Mouse (Mus musculus): ENCODE data around the gene Scai. TPM values are rescaled to one million over a fixed set of nuclear protein-coding genes. Genes with fewer than 3 reads are reported as not detected.
A peak's percentile ranks its signal among the peaks of the same experiment; 100 is the strongest.

Scai gene
- polyA plus RNA-seq, 1 experiment: 22.6 TPM

- TF ChIP-seq CTCF (IDR thresholded peaks at IDR 0.05; ENCODE audit: borderline replicate concordance, insufficient read depth, low read length) (no peak), POLR2A (IDR thresholded peaks at IDR 0.05; ENCODE audit: low read depth, low read length) (no peak)
- Histone ChIP-seq H3K27ac (ENCODE audit: insufficient read depth, low read length) (no peak overlapping the region), H3K4me3 (ENCODE audit: insufficient read depth, low read length) (no peak overlapping the region), H3K4me1 (ENCODE audit: control insufficient read depth, insufficient read depth, low read length) (no peaks in the 10 kb centered on the region)
Measured at GRCm38 (mm10) chr2:39097993-39098392, 92.5 kb downstream of the Scai start.

DNA sequence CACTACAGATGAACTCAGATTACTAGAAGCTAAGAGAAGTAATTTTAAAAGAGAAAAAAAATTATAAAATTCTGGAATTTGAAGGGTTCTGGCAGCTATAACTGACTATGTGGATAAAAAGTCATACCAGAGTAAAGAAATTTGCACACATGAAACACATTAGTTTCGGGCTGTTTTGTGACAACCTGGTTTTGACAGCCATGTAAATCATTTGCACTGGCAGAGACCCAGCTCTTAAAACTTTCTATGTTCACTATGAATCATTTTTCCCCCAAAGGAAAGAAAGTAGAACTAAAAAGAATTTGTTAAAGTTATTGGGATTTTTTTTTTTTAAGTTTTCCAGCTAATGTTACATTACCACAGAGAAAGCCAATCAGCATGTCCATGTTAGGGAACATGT lies 98.6 kb downstream of the Scai start:
- H3K4me1 ChIP-seq (ENCODE audit: control insufficient read depth, insufficient read depth, low read length): no peaks in the 10 kb centered on the region
- H3K4me3 ChIP-seq (ENCODE audit: insufficient read depth, low read length): no peak overlapping the region
- H3K27ac ChIP-seq (ENCODE audit: insufficient read depth, low read length): peak overlapping the region; percentile 31
- TF ChIP-seq CTCF (IDR thresholded peaks at IDR 0.05; ENCODE audit: borderline replicate concordance, insufficient read depth, low read length) (no peak), POLR2A (IDR thresholded peaks at IDR 0.05; ENCODE audit: low read depth, low read length) (no peak)

DNA sequence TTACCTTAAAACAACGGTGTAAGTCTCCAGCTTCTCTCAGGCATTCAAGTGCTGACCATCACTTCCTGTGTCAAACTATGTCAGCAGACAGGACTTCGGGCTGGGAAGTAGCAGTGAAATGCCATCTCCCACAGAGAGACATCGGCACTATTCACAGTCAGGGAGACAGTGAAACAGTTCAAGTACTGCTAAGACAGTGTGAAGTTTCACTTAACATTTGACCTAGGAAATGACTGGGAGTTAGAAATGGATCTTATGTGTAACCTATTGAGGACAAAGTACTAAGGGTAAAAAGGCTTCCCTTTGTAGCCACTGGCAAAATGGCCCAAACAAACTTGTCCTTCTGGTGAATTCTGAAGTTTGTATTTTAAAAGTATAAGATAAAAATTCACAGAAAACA lies 107.8 kb downstream of the Scai start:
- H3K4me3 ChIP-seq (ENCODE audit: insufficient read depth, low read length): no peak overlapping the region
- no peaks in the 10 kb centered on the region for H3K4me1 ChIP-seq (ENCODE audit: control insufficient read depth, insufficient read depth, low read length)
- no peak overlapping the region for H3K27ac ChIP-seq (ENCODE audit: insufficient read depth, low read length)
- TF ChIP-seq POLR2A (IDR thresholded peaks at IDR 0.05; ENCODE audit: low read depth, low read length) (no peak), CTCF (IDR thresholded peaks at IDR 0.05; ENCODE audit: borderline replicate concordance, insufficient read depth, low read length) (no peak)

GRCm38 (mm10) chr2:39070666-39071065 lies 119.9 kb downstream of the Scai start:
- Histone ChIP-seq H3K4me3 (ENCODE audit: insufficient read depth, low read length) (no peak overlapping the region), H3K27ac (ENCODE audit: insufficient read depth, low read length) (no peak overlapping the region), H3K4me1 (ENCODE audit: control insufficient read depth, insufficient read depth, low read length) (peaks cover 2% of the 10 kb centered on the region; the same call in 1 of the 2 replicates)
- TF ChIP-seq POLR2A (IDR thresholded peaks at IDR 0.05; ENCODE audit: low read depth, low read length): no peak
- no peak for TF ChIP-seq CTCF (IDR thresholded peaks at IDR 0.05; ENCODE audit: borderline replicate concordance, insufficient read depth, low read length)

DNA sequence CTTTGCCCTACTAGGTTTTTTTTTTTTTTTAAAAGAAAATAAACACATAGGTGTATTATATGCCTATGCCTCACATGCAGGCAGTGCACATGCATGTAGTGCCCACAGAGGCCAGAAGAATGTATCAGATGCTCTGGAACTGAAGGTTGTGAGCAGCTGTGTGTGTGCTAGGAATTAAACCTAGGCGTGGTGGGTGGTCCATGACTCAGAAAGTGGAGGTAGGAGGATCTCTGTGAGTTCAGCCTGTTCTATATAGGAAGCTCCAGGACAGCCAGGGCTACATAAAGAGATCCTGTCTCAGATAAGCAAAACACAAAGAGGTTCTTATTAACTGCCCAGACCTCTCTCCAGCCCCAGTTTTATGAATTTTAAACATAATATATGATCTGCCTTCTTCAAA lies 121.4 kb downstream of the Scai start:
- no peak for TF ChIP-seq POLR2A (IDR thresholded peaks at IDR 0.05; ENCODE audit: low read depth, low read length)
- no peak for TF ChIP-seq CTCF (IDR thresholded peaks at IDR 0.05; ENCODE audit: borderline replicate concordance, insufficient read depth, low read length)

GRCm38 (mm10) chr2:39065400-39065987 lies 125.0 kb downstream of the Scai start, which contains the start of gene Golga1:
Golga1 (minus strand) TSS chr2:39065541.
- peak within 1 kb of the TSS; percentile 78 for H3K4me3 ChIP-seq (ENCODE audit: insufficient read depth, low read length)
- peak within 1 kb of the TSS; percentile 57 for H3K27ac ChIP-seq (ENCODE audit: insufficient read depth, low read length)
- peak; percentile 95 for TF ChIP-seq POLR2A (IDR thresholded peaks at IDR 0.05; ENCODE audit: low read depth, low read length)
- TF ChIP-seq CTCF (IDR thresholded peaks at IDR 0.05; ENCODE audit: borderline replicate concordance, insufficient read depth, low read length): no peak
- peaks cover 2% of the 10 kb centered on the region; the same call in 1 of the 2 replicates for H3K4me1 ChIP-seq (ENCODE audit: control insufficient read depth, insufficient read depth, low read length)

More for the DNA sequence above, 121.4 kb downstream of the Scai start:
- peaks cover 2% of the 10 kb centered on the region; the same call in 1 of the 2 replicates for H3K4me1 ChIP-seq (ENCODE audit: control insufficient read depth, insufficient read depth, low read length)
- no peak overlapping the region for H3K4me3 ChIP-seq (ENCODE audit: insufficient read depth, low read length)
- peak overlapping the region; percentile 6; the same call in 1 of the 2 replicates for H3K27ac ChIP-seq (ENCODE audit: insufficient read depth, low read length)

DNA sequence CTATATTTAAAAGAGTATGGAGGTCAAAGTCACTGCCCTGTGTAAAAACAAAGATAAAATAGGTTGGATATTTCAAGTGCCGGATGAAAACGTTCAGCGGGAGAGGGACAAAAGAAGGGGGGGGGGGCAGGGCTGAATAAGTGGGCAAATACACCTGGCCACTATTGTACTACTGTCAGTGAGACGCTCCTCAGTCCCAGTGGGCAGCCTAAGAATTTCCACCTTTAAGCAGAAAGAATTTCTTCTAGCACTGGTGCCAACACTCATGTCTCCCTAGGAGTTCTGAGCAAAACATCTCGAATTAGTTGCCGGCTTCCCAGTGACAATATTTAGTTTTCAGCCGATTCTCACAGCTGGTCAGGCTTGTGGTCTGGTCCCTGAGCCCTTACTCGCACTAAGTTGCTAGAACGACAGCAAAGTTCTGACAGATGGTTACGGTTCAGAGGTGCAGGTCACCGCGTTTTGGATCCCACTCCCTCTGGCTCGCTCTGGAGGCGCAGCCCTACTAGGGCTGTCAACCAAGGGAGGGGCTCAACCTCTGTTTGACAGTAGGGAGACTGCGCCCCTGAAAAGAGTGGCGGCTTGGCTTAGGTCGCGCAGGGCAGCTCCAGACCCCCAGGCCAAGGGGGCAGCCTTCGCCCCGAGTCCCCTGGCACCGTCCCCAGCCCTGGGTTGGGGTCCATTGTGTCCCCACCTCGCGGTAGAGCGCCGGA lies 125.7 kb downstream of the Scai start:
- peak overlapping the region; percentile 78 for H3K4me3 ChIP-seq (ENCODE audit: insufficient read depth, low read length)
- H3K27ac ChIP-seq (ENCODE audit: insufficient read depth, low read length): no peak overlapping the region
- peaks cover 2% of the 10 kb centered on the region; the same call in 1 of the 2 replicates for H3K4me1 ChIP-seq (ENCODE audit: control insufficient read depth, insufficient read depth, low read length)
- TF ChIP-seq CTCF (IDR thresholded peaks at IDR 0.05; ENCODE audit: borderline replicate concordance, insufficient read depth, low read length) (no peak), POLR2A (IDR thresholded peaks at IDR 0.05; ENCODE audit: low read depth, low read length) (no peak)

DNA sequence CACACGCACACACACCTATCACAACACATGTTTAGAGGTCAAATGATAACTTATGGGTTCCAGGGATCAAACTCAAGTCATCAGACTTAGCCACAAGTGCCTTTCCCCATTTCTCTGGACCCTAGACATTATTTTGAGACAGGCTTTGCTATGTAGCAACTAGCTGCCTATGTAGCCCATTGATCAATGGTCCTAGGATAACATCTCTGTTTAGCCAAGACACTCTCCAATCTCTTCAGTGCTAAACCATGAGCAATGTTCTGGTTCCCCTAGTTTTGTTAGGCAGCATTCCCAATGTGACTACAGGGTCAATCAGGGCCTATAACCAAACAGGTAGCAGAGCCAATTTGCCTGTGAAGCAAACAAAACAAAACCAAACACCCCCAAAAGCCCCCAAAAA lies 142.0 kb downstream of the Scai start:
- Histone ChIP-seq H3K27ac (ENCODE audit: insufficient read depth, low read length) (no peak overlapping the region), H3K4me3 (ENCODE audit: insufficient read depth, low read length) (no peak overlapping the region), H3K4me1 (ENCODE audit: control insufficient read depth, insufficient read depth, low read length) (no peaks in the 10 kb centered on the region)
- TF ChIP-seq POLR2A (IDR thresholded peaks at IDR 0.05; ENCODE audit: low read depth, low read length): no peak
- TF ChIP-seq CTCF (IDR thresholded peaks at IDR 0.05; ENCODE audit: borderline replicate concordance, insufficient read depth, low read length): no peak

DNA sequence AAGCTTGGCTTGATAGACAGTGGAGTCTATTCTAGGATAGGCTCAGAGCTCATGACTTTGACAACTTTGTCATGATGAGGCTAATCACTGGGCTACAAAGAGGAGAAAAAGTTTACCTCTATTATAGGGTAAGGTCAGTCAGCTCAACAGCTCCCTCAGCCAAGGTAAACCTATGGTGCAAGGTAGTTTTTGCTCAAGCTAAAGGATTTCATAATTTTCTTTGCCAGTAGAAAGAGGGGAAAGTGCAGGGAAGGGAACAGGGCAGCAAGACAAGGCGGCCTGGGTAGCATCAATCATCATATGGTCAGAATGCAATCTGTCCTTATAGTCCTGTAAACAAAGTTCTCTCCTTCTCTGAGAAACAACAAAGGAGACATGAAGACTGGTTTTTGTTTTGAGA lies 150.3 kb downstream of the Scai start:
- TF ChIP-seq CTCF (IDR thresholded peaks at IDR 0.05; ENCODE audit: borderline replicate concordance, insufficient read depth, low read length): no peak
- no peak for TF ChIP-seq POLR2A (IDR thresholded peaks at IDR 0.05; ENCODE audit: low read depth, low read length)
- Histone ChIP-seq H3K27ac (ENCODE audit: insufficient read depth, low read length) (no peak overlapping the region), H3K4me3 (ENCODE audit: insufficient read depth, low read length) (no peak overlapping the region), H3K4me1 (ENCODE audit: control insufficient read depth, insufficient read depth, low read length) (no peaks in the 10 kb centered on the region)

- H3K27ac ChIP-seq (ENCODE audit: insufficient read depth, low read length): no peak overlapping the region
- H3K4me3 ChIP-seq (ENCODE audit: insufficient read depth, low read length): no peak overlapping the region
- TF ChIP-seq CTCF (IDR thresholded peaks at IDR 0.05; ENCODE audit: borderline replicate concordance, insufficient read depth, low read length) (no peak), POLR2A (IDR thresholded peaks at IDR 0.05; ENCODE audit: low read depth, low read length) (no peak)
- no peaks in the 10 kb centered on the region for H3K4me1 ChIP-seq (ENCODE audit: control insufficient read depth, insufficient read depth, low read length)
Measured at GRCm38 (mm10) chr2:39031611-39032010, 158.9 kb downstream of the Scai start.

Measured in embryonic fibroblast, embryonic 13.5 days (primary cell).